Mouse (Mus musculus) forebrain, embryonic 12.5 days (tissue): ENCODE data around the gene Dnajc22. TPM values are rescaled to one million over a fixed set of nuclear protein-coding genes. Genes with fewer than 3 reads are reported as not detected.
A peak's percentile ranks its signal among the peaks of the same experiment; 100 is the strongest.

ENCODE experiments used
- ATAC-seq: fragments of 200-750 bp; cut with Nextera tagmentation; 2 replicates; pipeline ENCODE4 v1.8.0; 2017; ENCODE audit warnings: moderate TSS enrichment; ENCODE audit not compliant: low FRiP score
- H3K27ac ChIP-seq: fragments of 300-500 bp; sonication (generic); 2 replicates; pipeline ENCODE4 v1.5.1; 2016; ENCODE audit warnings: mild to moderate bottlenecking
- H3K27me3 ChIP-seq: fragments of 300-500 bp; sonication (generic); 2 replicates; pipeline ENCODE4 v1.6.1; 2016; ENCODE audit warnings: mild to moderate bottlenecking
- H3K36me3 ChIP-seq: fragments of 300-500 bp; sonication (generic); replicated peaks from 2 replicates; pipeline ENCODE4 v1.6.1; 2016; ENCODE audit warnings: mild to moderate bottlenecking
- H3K4me1 ChIP-seq: fragments of 300-500 bp; sonication (generic); 2 replicates; pipeline ENCODE4 v1.6.1; 2016
- H3K4me2 ChIP-seq: fragments of 300-500 bp; sonication (generic); 2 replicates; pipeline ENCODE4 v1.6.1; 2016; ENCODE audit warnings: mild to moderate bottlenecking, moderate library complexity
- H3K4me3 ChIP-seq: fragments of 300-500 bp; sonication (generic); replicated peaks from 2 replicates; pipeline ENCODE4 v1.5.1; 2016; ENCODE audit warnings: mild to moderate bottlenecking
- H3K9ac ChIP-seq: fragments of 300-500 bp; sonication (generic); 2 replicates; pipeline ENCODE4 v1.6.1; 2016; ENCODE audit warnings: mild to moderate bottlenecking
- H3K9me3 ChIP-seq: fragments of 300-500 bp; sonication (generic); 2 replicates; pipeline ENCODE4 v1.6.1; 2016
- WGBS: fragments of 180-500 bp; shearing (Covaris S2); methylation state at CpG from one replicate; pipeline ENCODE4 v1.1.7; 2016; 5-methylcytosine and 5-hydroxymethylcytosine counted together
- polyA plus RNA-seq: library from polyadenylated mRNA; unstranded; fragments of >200 nt; fragmentation: Nextera tagmentation; extraction: Ambion mirVana; gene quantifications from 2 replicates; pipeline ENCODE4 v1.2.1, GENCODE M21; 2016

Dnajc22 gene
- polyA plus RNA-seq, 1 experiment from 2014 or later = 1.0 TPM

GRCm38 (mm10) chr15:99105238-99105637, 12.3 kb downstream of the Dnajc22 start:
- H3K27ac ChIP-seq = no peak overlapping the region
- H3K9ac ChIP-seq = no peak overlapping the region
- 90% methylated on average over 7 of the region's 7 CpGs for WGBS
- no peaks in the 10 kb centered on the region for H3K9me3 ChIP-seq
- no peaks in the 10 kb centered on the region for H3K4me1 ChIP-seq
- ATAC-seq = no peak
- H3K4me3 ChIP-seq = no peak overlapping the region
- no peaks in the 10 kb centered on the region for H3K36me3 ChIP-seq
- H3K4me2 ChIP-seq = no peak overlapping the region
- H3K27me3 ChIP-seq = peaks cover 16% of the 10 kb centered on the region

- 89% methylated on average over 3 of the region's 3 CpGs for WGBS
- H3K27me3 ChIP-seq = peaks cover 3% of the 10 kb centered on the region; the same call in 1 of the 2 replicates
- ATAC-seq = no peak
Observed at GRCm38 (mm10) chr15:99107866-99108265, 14.9 kb downstream of the Dnajc22 start.

GRCm38 (mm10) chr15:99111139-99111538, 18.2 kb downstream of the Dnajc22 start:
- Histone ChIP-seq H3K9me3 (no peaks in the 10 kb centered on the region), H3K27me3 (0 out of 2 replicates have a peak, but pooled peaks cover 3% of the 10 kb centered on the region), H3K36me3 (no peaks in the 10 kb centered on the region), H3K4me3 (no peak overlapping the region), H3K27ac (no peak overlapping the region), H3K4me2 (no peak overlapping the region), H3K4me1 (no peaks in the 10 kb centered on the region), H3K9ac (no peak overlapping the region)
- WGBS = 86% methylated on average over 3 of the region's 3 CpGs
- no peak for ATAC-seq

More at GRCm38 (mm10) chr15:99107866-99108265, 14.9 kb downstream of the Dnajc22 start:
- H3K9ac ChIP-seq = no peak overlapping the region
- H3K36me3 ChIP-seq = no peaks in the 10 kb centered on the region
- H3K9me3 ChIP-seq = no peaks in the 10 kb centered on the region
- no peak overlapping the region for H3K27ac ChIP-seq
- no peak overlapping the region for H3K4me3 ChIP-seq
- H3K4me2 ChIP-seq = no peak overlapping the region
- H3K4me1 ChIP-seq = no peaks in the 10 kb centered on the region

GRCm38 (mm10) chr15:99111809-99112208, 18.8 kb downstream of the Dnajc22 start:
- Histone ChIP-seq H3K4me3 (no peak overlapping the region), H3K27ac (no peak overlapping the region), H3K36me3 (no peaks in the 10 kb centered on the region), H3K27me3 (0 out of 2 replicates have a peak, but pooled peaks cover 3% of the 10 kb centered on the region), H3K9ac (no peak overlapping the region), H3K9me3 (no peaks in the 10 kb centered on the region), H3K4me2 (no peak overlapping the region), H3K4me1 (no peaks in the 10 kb centered on the region)
- 79% methylated on average over 4 of the region's 4 CpGs for WGBS
- no peak for ATAC-seq

- H3K4me3 ChIP-seq = no peak overlapping the region
- 64% methylated on average over 11 of the region's 11 CpGs for WGBS
- ATAC-seq = no peak
Observed at GRCm38 (mm10) chr15:99112843-99113395, 19.9 kb downstream of the Dnajc22 start.

GRCm38 (mm10) chr15:99113396-99113975, 20.5 kb downstream of the Dnajc22 start:
- Histone ChIP-seq H3K4me1 (no peaks in the 10 kb centered on the region), H3K9ac (no peak overlapping the region), H3K27me3 (0 out of 2 replicates have a peak, but pooled peaks cover 3% of the 10 kb centered on the region), H3K4me2 (no peak overlapping the region), H3K27ac (no peak overlapping the region), H3K4me3 (no peak overlapping the region), H3K9me3 (no peaks in the 10 kb centered on the region), H3K36me3 (no peaks in the 10 kb centered on the region)
- ATAC-seq = no peak
- 6% methylated on average over 9 of the region's 9 CpGs for WGBS

More at GRCm38 (mm10) chr15:99112843-99113395, 19.9 kb downstream of the Dnajc22 start:
- Histone ChIP-seq H3K4me1 (no peaks in the 10 kb centered on the region), H3K9ac (no peak overlapping the region), H3K27me3 (0 out of 2 replicates have a peak, but pooled peaks cover 3% of the 10 kb centered on the region), H3K27ac (no peak overlapping the region), H3K9me3 (no peaks in the 10 kb centered on the region), H3K4me2 (no peak overlapping the region), H3K36me3 (no peaks in the 10 kb centered on the region)

- H3K9me3 ChIP-seq = no peaks in the 10 kb centered on the region
- H3K4me1 ChIP-seq = no peaks in the 10 kb centered on the region
- no peak for ATAC-seq
- H3K9ac ChIP-seq = no peak overlapping the region
- no peaks in the 10 kb centered on the region for H3K36me3 ChIP-seq
- no peak overlapping the region for H3K27ac ChIP-seq
- no peak overlapping the region for H3K4me3 ChIP-seq
- 56% methylated on average over 14 of the region's 14 CpGs for WGBS
- H3K27me3 ChIP-seq = 0 out of 2 replicates have a peak, but pooled peaks cover 3% of the 10 kb centered on the region
- no peak overlapping the region for H3K4me2 ChIP-seq
Observed at GRCm38 (mm10) chr15:99114312-99115064, 21.5 kb downstream of the Dnajc22 start.

GRCm38 (mm10) chr15:99115065-99115423, 22.1 kb downstream of the Dnajc22 start:
- H3K4me1 ChIP-seq = no peaks in the 10 kb centered on the region
- no peak for ATAC-seq
- H3K27ac ChIP-seq = no peak overlapping the region
- H3K9me3 ChIP-seq = no peaks in the 10 kb centered on the region
- 92% methylated on average over 7 of the region's 7 CpGs for WGBS
- no peaks in the 10 kb centered on the region for H3K27me3 ChIP-seq
- no peak overlapping the region for H3K9ac ChIP-seq
- H3K4me3 ChIP-seq = no peak overlapping the region
- no peaks in the 10 kb centered on the region for H3K36me3 ChIP-seq
- no peak overlapping the region for H3K4me2 ChIP-seq

- Histone ChIP-seq H3K36me3 (no peaks in the 10 kb centered on the region), H3K4me1 (no peaks in the 10 kb centered on the region), H3K9me3 (no peaks in the 10 kb centered on the region), H3K4me2 (no peak overlapping the region), H3K27me3 (peaks cover 8% of the 10 kb centered on the region; the same call in 1 of the 2 replicates), H3K27ac (no peak overlapping the region), H3K9ac (no peak overlapping the region), H3K4me3 (no peak overlapping the region)
- ATAC-seq = no peak
- WGBS = 61% methylated on average over 11 of the region's 11 CpGs
Observed at GRCm38 (mm10) chr15:99116539-99116938, 23.6 kb downstream of the Dnajc22 start.

- WGBS = 19% methylated on average over 11 of the region's 11 CpGs
- Histone ChIP-seq H3K4me2 (no peak overlapping the region), H3K27ac (no peak overlapping the region), H3K9me3 (no peaks in the 10 kb centered on the region), H3K27me3 (peaks cover 8% of the 10 kb centered on the region; the same call in 1 of the 2 replicates), H3K36me3 (no peaks in the 10 kb centered on the region), H3K4me3 (no peak overlapping the region), H3K9ac (no peak overlapping the region), H3K4me1 (no peaks in the 10 kb centered on the region)
- ATAC-seq = no peak
Observed at GRCm38 (mm10) chr15:99120814-99121213, 27.8 kb downstream of the Dnajc22 start.

GRCm38 (mm10) chr15:99122642-99123041, 29.7 kb downstream of the Dnajc22 start:
- ATAC-seq = no peak
- WGBS = 81% methylated on average over 2 of the region's 2 CpGs
- no peaks in the 10 kb centered on the region for H3K36me3 ChIP-seq
- H3K9ac ChIP-seq = no peak overlapping the region
- no peaks in the 10 kb centered on the region for H3K9me3 ChIP-seq
- H3K4me2 ChIP-seq = no peak overlapping the region
- H3K27ac ChIP-seq = no peak overlapping the region
- H3K4me3 ChIP-seq = no peak overlapping the region
- H3K4me1 ChIP-seq = no peaks in the 10 kb centered on the region
- H3K27me3 ChIP-seq = peaks cover 8% of the 10 kb centered on the region; the same call in 1 of the 2 replicates

- 2% methylated on average over 12 of the region's 12 CpGs for WGBS
- Histone ChIP-seq H3K9ac (peak within 1 kb of the TSS; percentile 89), H3K4me1 (peaks cover 26% of the 10 kb centered on the region), H3K9me3 (no peaks in the 10 kb centered on the region), H3K4me3 (peak within 1 kb of the TSS; percentile 77), H3K27ac (peak within 1 kb of the TSS; percentile 96), H3K27me3 (peaks cover 7% of the 10 kb centered on the region; the same call in 1 of the 2 replicates), H3K36me3 (no peaks in the 10 kb centered on the region), H3K4me2 (peak within 1 kb of the TSS; percentile 60)
- no peak for ATAC-seq
Observed at GRCm38 (mm10) chr15:99125711-99126080, 32.7 kb downstream of the Dnajc22 start, which contains the start of gene Spats2. Spats2 (plus strand) TSS chr15:99125916.
